Mouse (Mus musculus) C2C12 (cell line): ENCODE data around the gene Npy4r. TPM values are rescaled to one million over a fixed set of nuclear protein-coding genes. Genes with fewer than 3 reads are reported as not detected.

Experiments used
- H3K27me3 ChIP-seq: one replicate; pipeline ENCODE4 v1.6.1; 2011; ENCODE audit not compliant: control insufficient read depth, insufficient read depth, insufficient read length
- H3K36me3 ChIP-seq: one replicate; pipeline ENCODE4 v1.6.1; 2011; ENCODE audit not compliant: control insufficient read depth, insufficient read depth
- H3K4me3 ChIP-seq: one replicate; pipeline ENCODE4 v1.5.1; 2011; ENCODE audit warnings: mild to moderate bottlenecking, control low read depth; ENCODE audit not compliant: poor library complexity, insufficient read depth, severe bottlenecking
- H3K79me2 ChIP-seq: one replicate; pipeline ENCODE4 v1.6.1; 2011; ENCODE audit not compliant: control insufficient read depth, insufficient read depth
- H3K79me3 ChIP-seq: one replicate; pipeline ENCODE4 v1.6.1; 2011; ENCODE audit warnings: low read depth, control low read depth
- H3ac ChIP-seq: one replicate; pipeline ENCODE3; 2011; ENCODE audit warnings: low read depth; ENCODE audit not compliant: control insufficient read depth, insufficient read length
- CEBPB ChIP-seq: IDR thresholded peaks from one replicate; pipeline ENCODE4 v1.6.1; 2011; ENCODE audit warnings: low read depth, mild to moderate bottlenecking, control low read depth, moderate library complexity
- CTCF ChIP-seq: IDR thresholded peaks from one replicate; pipeline ENCODE4 v1.5.1; 2011; ENCODE audit not compliant: control insufficient read depth, insufficient read depth, insufficient read length
- FOSL1 ChIP-seq: IDR thresholded peaks from one replicate; pipeline ENCODE4 v1.8.0; 2011; ENCODE audit warnings: mild to moderate bottlenecking, low read length; ENCODE audit not compliant: poor library complexity, insufficient read depth, severe bottlenecking
- MAX ChIP-seq: IDR thresholded peaks from one replicate; pipeline ENCODE4 v1.6.1; 2011; ENCODE audit warnings: mild to moderate bottlenecking, control low read depth
- MYOD1 ChIP-seq: IDR thresholded peaks from one replicate; pipeline ENCODE4 v1.6.1; 2011; ENCODE audit warnings: low read depth; ENCODE audit not compliant: control insufficient read depth, insufficient read length
- MYOG ChIP-seq: IDR thresholded peaks from one replicate; pipeline ENCODE4 v1.6.1; 2011; ENCODE audit not compliant: control insufficient read depth, insufficient read length; ENCODE audit errors: extremely low read depth
- USF1 ChIP-seq: IDR thresholded peaks from one replicate; pipeline ENCODE4 v1.6.1; 2011; ENCODE audit warnings: low read depth, mild to moderate bottlenecking, control low read depth, moderate library complexity
- polyA plus RNA-seq: library from polyadenylated mRNA; unstranded; fragments of >200 nt; fragmentation: generic; extraction: Trizol; gene quantifications from one replicate; pipeline ENCODE4 v1.2.1, GENCODE M21; 2012; ENCODE audit warnings: missing spikeins

The Npy4r gene
- polyA plus RNA-seq, 1 experiment, result 0.36 TPM

DNA sequence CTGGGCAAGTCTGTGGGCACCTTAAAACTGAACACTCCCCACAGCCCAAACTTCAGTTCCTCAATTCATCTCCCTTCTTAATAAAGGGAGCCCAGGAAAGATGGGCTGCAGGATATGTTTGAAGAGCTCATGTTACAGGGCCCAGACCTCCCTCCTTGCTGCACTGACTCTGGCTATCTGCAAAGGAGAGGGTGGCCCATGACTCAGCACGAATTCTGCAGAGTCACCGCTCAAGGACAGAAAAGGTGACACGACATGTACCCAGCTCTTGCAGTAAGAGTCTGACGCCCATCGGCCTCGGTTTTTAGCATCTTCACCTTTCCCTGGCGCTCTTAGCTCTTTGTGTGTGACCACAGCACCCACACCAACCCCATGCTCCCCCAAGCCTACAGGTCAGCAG lies 38.1 kb upstream of the Npy4r start:
- no peaks in the 10 kb centered on the region for H3K36me3 ChIP-seq
- H3K4me3 ChIP-seq, result no peak overlapping the region
- peaks cover 3% of the 10 kb centered on the region for H3K27me3 ChIP-seq
- no peak for TF ChIP-seq FOSL1
- TF ChIP-seq MYOG, result no peak
- TF ChIP-seq MYOD1, result no peak
- TF ChIP-seq MAX, result no peak
- TF ChIP-seq USF1, result no peak
- no peak for TF ChIP-seq CTCF
- TF ChIP-seq CEBPB, result no peak
- H3ac ChIP-seq, result no peak overlapping the region
- H3K79me2 ChIP-seq, result no peaks in the 10 kb centered on the region
- no peaks in the 10 kb centered on the region for H3K79me3 ChIP-seq

DNA sequence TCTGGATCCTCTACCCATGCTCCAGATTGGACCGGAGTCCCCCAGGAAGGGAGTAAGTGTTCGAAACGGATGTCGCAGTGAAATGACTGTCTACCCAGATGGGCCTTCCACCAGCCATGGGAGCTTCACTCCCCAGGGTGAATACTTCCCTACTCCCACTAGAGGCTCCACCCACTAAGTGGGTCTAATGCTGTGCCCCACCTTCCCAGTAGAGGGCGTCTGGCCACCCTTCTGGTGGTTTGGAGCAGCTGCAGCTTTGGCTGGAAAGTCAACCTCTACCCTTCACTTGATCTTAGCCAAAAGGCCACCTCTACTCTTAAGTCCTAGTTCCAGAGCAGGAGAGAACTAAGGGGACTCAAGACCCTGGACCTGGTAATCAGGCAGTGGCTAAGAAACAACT lies 36.3 kb upstream of the Npy4r start:
- TF ChIP-seq MYOD1, result no peak
- TF ChIP-seq MAX, result no peak
- no peak for TF ChIP-seq FOSL1
- no peak for TF ChIP-seq MYOG
- TF ChIP-seq CTCF, result no peak
- no peak for TF ChIP-seq USF1
- TF ChIP-seq CEBPB, result no peak
- no peaks in the 10 kb centered on the region for H3K79me2 ChIP-seq
- H3K79me3 ChIP-seq, result no peaks in the 10 kb centered on the region
- peaks cover 3% of the 10 kb centered on the region for H3K27me3 ChIP-seq
- H3K36me3 ChIP-seq, result no peaks in the 10 kb centered on the region
- no peak overlapping the region for H3ac ChIP-seq
- H3K4me3 ChIP-seq, result no peak overlapping the region

GRCm38 (mm10) chr14:34183101-34183500 lies 30.8 kb upstream of the Npy4r start:
- Histone ChIP-seq H3K79me2 (no peaks in the 10 kb centered on the region), H3K79me3 (no peaks in the 10 kb centered on the region), H3ac (no peak overlapping the region), H3K4me3 (no peak overlapping the region), H3K27me3 (peaks cover 5% of the 10 kb centered on the region), H3K36me3 (no peaks in the 10 kb centered on the region)
- no peak for TF ChIP-seq USF1
- TF ChIP-seq MYOD1, result no peak
- TF ChIP-seq FOSL1, result no peak
- TF ChIP-seq CTCF, result no peak
- no peak for TF ChIP-seq CEBPB
- TF ChIP-seq MAX, result no peak
- no peak for TF ChIP-seq MYOG

DNA sequence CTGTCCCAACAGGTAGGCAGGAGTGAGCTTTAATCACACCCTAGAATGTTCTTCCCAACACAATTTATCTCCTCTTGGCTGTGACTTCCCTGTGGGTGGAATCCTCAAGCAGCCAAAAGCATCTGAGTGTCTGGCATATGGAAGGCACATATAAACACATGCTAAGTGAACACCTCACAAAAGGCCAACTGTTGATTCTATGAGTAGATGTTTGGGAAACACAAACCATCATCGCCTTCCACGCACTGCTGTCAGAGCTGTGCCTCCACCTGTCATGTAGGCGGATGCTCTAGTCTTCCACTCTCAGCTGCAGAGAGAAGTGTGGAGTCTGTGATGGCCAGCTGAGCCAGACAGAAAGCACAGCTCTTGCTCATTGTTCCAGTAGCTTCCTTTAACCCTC lies 27.1 kb upstream of the Npy4r start:
- Histone ChIP-seq H3K36me3 (no peaks in the 10 kb centered on the region), H3K79me2 (no peaks in the 10 kb centered on the region), H3K4me3 (no peak overlapping the region), H3K79me3 (no peaks in the 10 kb centered on the region), H3K27me3 (peaks cover 6% of the 10 kb centered on the region), H3ac (no peak overlapping the region)
- TF ChIP-seq CTCF, result no peak
- TF ChIP-seq CEBPB, result no peak
- TF ChIP-seq FOSL1, result no peak
- no peak for TF ChIP-seq MYOG
- no peak for TF ChIP-seq MYOD1
- no peak for TF ChIP-seq MAX
- no peak for TF ChIP-seq USF1

- no peak overlapping the region for H3ac ChIP-seq
- H3K27me3 ChIP-seq, result no peaks in the 10 kb centered on the region
- no peaks in the 10 kb centered on the region for H3K36me3 ChIP-seq
- H3K4me3 ChIP-seq, result no peak overlapping the region
- H3K79me2 ChIP-seq, result no peaks in the 10 kb centered on the region
- TF ChIP-seq USF1 (no peak), MYOG (no peak), CEBPB (no peak), MYOD1 (no peak), CTCF (no peak)
- no peaks in the 10 kb centered on the region for H3K79me3 ChIP-seq
These were observed 18.8 kb upstream of the Npy4r start for GRCm38 (mm10) chr14:34171107-34171506.

DNA sequence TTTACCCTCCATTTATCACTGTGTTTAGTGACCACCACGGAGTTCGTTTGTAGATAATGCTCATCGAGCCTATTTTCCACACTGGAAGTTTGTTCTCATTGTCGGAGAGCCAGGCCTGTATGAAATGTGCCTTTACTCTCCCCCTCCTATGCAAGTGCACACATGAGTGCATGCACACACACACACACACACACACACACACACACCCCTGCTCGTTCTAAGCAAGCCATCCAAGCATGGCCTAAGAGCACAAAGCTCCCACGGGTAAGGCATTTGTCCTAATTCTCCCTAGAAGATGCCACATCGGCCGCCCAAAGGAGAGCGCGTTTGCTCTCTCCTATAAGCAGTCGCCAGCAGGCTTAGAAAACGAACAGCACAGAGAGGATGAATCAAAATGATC lies 3.5 kb upstream of the Npy4r start:
- H3K79me2 ChIP-seq, result no peaks in the 10 kb centered on the region
- TF ChIP-seq MYOD1 (no peak), CEBPB (no peak), FOSL1 (no peak), MYOG (no peak)
- peaks cover 6% of the 10 kb centered on the region for H3K27me3 ChIP-seq

More for the DNA sequence above, 3.5 kb upstream of the Npy4r start:
- Histone ChIP-seq H3K36me3 (no peaks in the 10 kb centered on the region), H3K4me3 (no peak overlapping the region), H3K79me3 (no peaks in the 10 kb centered on the region), H3ac (no peak overlapping the region)
